Mouse (Mus musculus): ENCODE measurements around the gene Hist1h2bc.
"Not testable (repeated sequence)": the region's sequence is repeated elsewhere in the genome, so short reads cannot be mapped to it uniquely, and the experiment has no call there.

Hist1h2bc gene

DNA sequence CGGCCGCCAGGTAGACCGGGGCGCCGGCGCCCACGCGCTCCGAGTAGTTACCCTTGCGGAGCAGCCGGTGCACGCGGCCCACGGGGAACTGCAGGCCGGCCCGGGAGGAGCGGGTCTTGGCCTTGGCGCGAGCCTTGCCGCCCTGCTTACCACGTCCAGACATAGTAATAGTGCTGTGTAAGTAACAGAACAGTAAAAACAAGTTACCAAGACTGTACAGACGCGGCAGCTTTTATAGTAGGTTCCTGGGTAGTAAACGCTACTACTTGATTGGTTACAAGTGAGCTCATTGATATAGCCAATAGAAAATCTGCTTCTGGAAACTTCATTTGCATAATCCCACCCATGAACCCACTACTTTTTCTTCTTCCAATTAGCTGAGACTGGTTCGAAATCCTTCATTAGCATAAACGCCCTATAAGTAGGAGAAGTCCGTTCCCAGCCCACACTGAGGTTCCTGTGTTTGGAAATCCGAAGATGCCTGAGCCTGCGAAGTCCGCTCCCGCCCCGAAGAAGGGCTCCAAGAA lies at the start of gene Hist1h2bc, which contains the start of gene Hist1h2ac:
Gene Hist1h2bc, plus strand, starts transcription at position 445 of the 527 bp plus-strand sequence.
Gene Hist1h2ac, minus strand, starts transcription at position 194 of the 527 bp plus-strand sequence.
- peak; percentile 86 for DNase-seq (ENCODE audit: low spot score in 2 of 2)

DNA sequence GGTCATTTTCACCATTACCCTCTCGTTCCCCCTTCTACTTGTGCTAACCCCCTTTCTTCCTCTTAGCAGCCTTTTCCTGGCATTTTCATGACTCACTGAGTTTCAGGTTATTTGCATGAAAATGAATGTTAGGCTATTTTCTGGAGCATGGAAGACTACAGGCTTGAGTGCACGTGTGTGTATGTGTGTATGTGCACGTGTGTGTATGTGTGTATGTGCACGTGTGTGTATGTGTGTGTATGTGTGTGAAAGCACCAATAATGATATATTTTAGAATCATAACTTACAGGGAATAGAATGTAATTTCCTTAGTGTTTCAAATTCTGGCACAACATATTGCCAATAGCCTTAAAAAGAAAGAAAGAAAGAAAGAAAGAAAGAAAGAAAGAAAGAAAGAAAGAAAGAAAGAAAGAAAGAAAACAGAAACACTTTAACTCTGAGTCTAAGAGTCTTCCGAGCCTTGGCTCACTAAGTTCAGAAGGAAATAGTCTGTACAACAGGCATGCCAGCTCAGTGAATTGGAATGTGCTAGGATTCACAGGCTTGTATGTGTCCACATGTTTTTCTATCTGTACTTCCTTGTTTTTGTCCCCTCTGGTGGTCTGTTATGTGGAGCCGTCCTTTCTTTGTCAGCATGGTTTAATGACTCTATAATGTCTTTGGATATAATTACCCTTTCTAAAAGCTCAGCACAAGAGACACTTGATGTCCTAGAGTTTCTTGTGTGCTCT lies 24.2 kb upstream of the Hist1h2bc start:
- no peak for DNase-seq (ENCODE audit: low spot score in 2 of 2)

DNA sequence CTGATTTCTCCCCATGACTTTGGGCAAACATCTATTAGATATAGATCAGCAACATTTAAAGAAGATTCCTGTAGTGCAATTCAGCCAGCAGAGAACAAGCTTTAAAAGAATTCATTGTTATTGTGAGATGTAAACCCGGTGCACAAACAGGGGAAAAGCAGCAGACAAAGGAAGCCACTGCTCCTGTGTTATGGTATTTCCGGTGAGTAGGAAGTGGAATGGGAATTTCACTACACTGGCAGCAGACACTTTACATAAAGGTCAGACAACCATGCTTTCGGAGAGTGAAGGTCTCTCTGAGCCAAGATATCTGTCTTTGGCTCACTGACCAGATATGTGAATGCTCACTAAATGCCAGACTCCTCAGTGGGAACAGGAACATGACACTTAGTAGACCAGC lies 21.5 kb upstream of the Hist1h2bc start:
- no peak for DNase-seq (ENCODE audit: low spot score in 2 of 2)

DNA sequence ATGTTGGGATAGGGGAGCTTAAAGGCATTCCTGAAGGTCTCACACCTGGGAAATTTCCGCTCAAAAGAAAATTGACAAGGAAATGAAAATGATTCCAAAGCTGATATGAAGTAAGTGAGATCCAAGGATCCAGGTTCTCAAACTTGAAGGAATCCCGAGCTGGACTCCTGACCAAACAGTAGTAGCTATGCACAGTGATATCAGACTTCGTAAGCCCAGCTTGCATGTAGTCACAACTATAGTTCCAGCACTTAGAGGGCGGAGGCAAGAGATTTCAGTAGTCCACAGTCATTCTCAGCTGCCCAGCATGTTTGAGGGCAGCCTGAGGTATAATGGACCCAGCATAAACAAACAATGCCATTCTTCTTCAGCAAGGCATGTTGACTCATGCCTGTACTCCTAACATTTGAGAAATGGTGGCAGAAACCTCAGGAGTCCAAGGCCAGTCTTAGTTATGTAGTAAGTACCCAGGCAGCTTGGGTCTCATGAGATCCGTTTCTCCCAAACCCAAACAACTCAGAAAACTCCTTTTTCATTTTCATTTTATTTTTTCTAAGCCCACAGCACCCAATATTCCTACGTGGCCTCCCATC lies 1.9 kb upstream of the Hist1h2bc start:
- no peak for DNase-seq (ENCODE audit: low spot score in 2 of 2)

DNA sequence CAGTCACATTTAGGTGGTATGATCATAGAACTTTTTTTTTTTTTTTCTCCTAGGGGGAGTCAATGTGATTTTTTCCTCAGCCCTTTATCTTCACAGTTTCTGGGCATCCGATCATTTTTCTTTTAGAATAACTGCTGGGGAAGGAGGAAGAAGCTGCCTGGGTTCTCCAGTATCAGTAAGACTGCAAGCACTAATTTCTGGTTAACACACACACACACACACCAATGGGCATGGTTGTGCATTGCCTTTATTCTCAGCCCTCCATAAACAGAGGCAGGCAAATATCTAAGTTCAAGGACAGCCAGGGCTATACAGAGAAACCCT lies 1.4 kb upstream of the Hist1h2bc start:
- DNase-seq (ENCODE audit: low spot score in 2 of 2) = no peak

GRCm38 (mm10) chr13:23682947-23683754 lies 848 bp upstream of the Hist1h2bc start:
- not testable (repeated sequence) for DNase-seq (ENCODE audit: low spot score in 2 of 2)

- peak; percentile 39 to 47 for DNase-seq (ENCODE audit: low spot score in 2 of 2)
These were observed 421 bp downstream of the Hist1h2bc start for GRCm38 (mm10) chr13:23684295-23684945.

- no peak for DNase-seq (ENCODE audit: low spot score in 2 of 2)
These were observed 1.3 kb downstream of the Hist1h2bc start for GRCm38 (mm10) chr13:23685121-23685861.

DNA sequence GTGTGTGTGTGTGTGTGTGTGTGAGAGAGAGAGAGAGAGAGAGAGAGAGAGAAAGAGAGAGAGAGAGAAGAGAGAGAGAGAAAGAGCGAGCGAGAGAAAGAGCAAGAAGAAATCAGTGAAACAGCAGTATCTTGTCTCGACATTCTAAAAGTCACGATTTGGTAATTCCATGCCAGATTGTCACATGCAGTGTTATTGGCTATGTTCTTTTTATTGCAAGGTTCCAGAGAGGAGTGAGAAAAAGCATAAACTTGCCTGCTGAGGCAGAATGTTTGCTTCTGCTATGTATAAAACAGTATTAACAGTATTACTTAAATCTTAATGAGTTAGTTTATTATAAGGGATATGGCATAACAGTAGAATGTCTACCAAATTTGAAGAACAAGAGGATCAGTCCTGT lies 2.0 kb downstream of the Hist1h2bc start:
- DNase-seq (ENCODE audit: low spot score in 2 of 2) = no peak

GRCm38 (mm10) chr13:23687181-23687580 lies 3.2 kb downstream of the Hist1h2bc start:
- DNase-seq (ENCODE audit: low spot score in 2 of 2) = no peak

- no peak for DNase-seq (ENCODE audit: low spot score in 2 of 2)
These were observed 3.9 kb downstream of the Hist1h2bc start for GRCm38 (mm10) chr13:23687907-23688306.

DNA sequence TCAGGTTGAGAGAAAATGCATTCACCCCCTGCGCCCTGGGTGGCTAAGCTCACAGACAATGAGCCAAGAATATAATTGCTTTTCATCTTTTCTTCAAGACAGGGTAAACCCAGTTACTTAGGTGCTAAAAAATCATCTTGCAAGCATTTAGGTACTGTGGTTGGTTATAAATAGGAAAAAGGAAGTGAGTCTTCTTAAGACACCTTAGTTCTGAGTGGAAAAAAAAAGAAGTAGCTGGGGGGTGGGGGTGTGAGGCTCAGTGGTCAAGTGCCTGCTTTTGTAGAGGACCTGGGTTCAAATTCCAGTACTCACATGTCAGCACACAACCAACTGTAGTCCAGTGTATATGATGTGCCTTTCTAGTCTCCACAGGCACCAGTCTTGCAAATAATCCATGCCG lies 5.0 kb downstream of the Hist1h2bc start:
- no peak for DNase-seq (ENCODE audit: low spot score in 2 of 2)

DNA sequence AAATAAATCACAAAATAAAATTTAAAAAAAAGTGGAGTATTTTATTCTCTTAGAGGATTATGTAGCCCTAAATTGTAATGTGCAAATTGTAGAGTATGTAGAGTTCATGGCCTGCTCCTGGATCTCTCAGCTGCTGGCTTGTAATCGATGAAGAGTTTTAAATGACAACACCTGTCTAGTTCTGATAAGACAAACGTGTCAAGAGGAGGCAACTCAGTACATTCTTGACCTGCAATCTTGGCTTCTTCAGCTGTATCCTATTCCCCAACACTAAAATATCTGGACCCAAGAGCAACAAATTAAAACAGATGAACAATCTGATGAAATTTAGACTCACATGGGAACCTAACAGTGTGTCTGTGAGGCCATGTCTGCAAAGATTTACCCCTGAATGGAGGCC lies 5.5 kb downstream of the Hist1h2bc start:
- no peak for DNase-seq (ENCODE audit: low spot score in 2 of 2)

- no peak for DNase-seq (ENCODE audit: low spot score in 2 of 2)
These were observed 9.9 kb downstream of the Hist1h2bc start for GRCm38 (mm10) chr13:23693856-23694440.

- DNase-seq (ENCODE audit: low spot score in 2 of 2) = no peak
These were observed 11.0 kb downstream of the Hist1h2bc start for GRCm38 (mm10) chr13:23694956-23695355.

DNA sequence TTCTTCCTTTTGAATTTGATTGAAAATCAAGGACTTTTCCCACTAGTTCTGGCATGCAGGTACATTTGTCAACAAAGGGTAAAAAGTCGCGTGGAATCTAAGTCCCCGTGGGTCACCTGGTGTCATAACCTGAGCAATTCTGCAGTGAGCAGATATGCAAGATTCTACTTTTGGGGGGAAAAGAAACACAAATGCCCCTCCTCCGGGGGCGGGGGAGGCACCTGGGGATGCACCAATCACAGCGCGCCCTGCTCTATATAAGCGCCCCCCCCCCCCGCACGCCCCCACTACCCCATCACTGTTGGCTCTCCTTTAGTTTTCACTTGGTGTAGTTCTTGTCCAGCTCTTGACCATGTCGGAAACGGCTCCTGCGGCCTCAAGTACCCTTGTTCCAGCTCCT lies 11.5 kb downstream of the Hist1h2bc start, which contains the start of gene Hist1h1t:
Gene Hist1h1t, plus strand, starts transcription at position 301 of the 400 bp plus-strand sequence.
- no peak for DNase-seq (ENCODE audit: low spot score in 2 of 2)

GRCm38 (mm10) chr13:23696061-23696474 lies 12.1 kb downstream of the Hist1h2bc start:
- no peak for DNase-seq (ENCODE audit: low spot score in 2 of 2)

DNA sequence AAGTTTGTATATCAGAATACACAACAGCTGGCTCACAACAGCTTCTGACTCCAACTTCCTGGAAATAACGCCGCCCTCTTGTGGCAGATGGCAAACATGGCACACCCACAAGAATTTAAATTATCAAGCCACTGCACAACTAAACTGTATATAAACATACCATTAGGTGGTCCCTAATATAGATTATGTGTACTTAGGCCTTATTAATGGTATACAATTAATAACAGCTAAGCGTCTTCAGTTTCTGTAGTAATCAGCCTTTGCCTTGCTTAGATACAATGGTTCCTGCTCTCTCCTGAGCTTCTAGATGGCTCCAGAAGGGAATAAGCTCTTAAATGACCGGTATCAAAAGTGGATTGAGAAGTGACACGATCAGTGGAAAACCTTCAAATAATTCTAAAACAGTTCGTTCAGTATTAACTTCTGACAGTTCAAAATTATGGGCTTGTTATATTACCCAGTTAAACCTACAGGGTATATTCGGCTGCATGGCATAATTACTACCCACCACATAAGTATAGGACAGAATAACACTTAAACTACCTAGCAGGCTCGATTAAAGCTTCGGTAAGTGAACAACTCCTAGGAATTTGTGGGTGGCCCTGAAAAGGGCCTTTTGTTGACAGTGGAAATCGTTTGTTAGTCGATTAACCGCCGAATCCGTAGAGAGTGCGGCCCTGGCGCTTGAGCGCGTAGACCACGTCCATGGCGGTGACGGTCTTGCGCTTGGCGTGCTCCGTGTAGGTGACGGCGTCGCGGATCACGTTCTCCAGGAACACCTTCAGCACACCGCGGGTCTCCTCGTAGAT lies 13.7 kb downstream of the Hist1h2bc start:
- DNase-seq (ENCODE audit: low spot score in 2 of 2) = peak in 1 of 2 experiments; percentile 70

GRCm38 (mm10) chr13:23698300-23698693 lies 14.3 kb downstream of the Hist1h2bc start, which contains the start of gene Hist1h4c:
Gene Hist1h4c (minus strand): TSS chr13:23698454.
- peak; percentile 99 to 100 for DNase-seq (ENCODE audit: low spot score in 2 of 2)

- DNase-seq (ENCODE audit: low spot score in 2 of 2) = no peak
These were observed 15.0 kb downstream of the Hist1h2bc start for GRCm38 (mm10) chr13:23698996-23699395.
